Mouse (Mus musculus) right cerebral cortex, postnatal 10 days (tissue): ENCODE measurements around the gene Ptk6.

ENCODE experiments used
- DNase-seq, 2 experiments: peaks; one replicate each; pipeline ENCODE4 v3.0.0; 2021; ENCODE audit warnings: low spot score in 2 of 2

Ptk6 gene

GRCm38 (mm10) chr2:181159771-181160170, 42.8 kb downstream of the Ptk6 start:
- peak; percentile 86 to 92 for DNase-seq

- DNase-seq: peak; percentile 88 to 95
These were observed 43.5 kb downstream of the Ptk6 start for GRCm38 (mm10) chr2:181159091-181159514.

- DNase-seq: peak in 1 of 2 experiments; percentile 44
These were observed 44.1 kb downstream of the Ptk6 start for GRCm38 (mm10) chr2:181158471-181158870.

DNA sequence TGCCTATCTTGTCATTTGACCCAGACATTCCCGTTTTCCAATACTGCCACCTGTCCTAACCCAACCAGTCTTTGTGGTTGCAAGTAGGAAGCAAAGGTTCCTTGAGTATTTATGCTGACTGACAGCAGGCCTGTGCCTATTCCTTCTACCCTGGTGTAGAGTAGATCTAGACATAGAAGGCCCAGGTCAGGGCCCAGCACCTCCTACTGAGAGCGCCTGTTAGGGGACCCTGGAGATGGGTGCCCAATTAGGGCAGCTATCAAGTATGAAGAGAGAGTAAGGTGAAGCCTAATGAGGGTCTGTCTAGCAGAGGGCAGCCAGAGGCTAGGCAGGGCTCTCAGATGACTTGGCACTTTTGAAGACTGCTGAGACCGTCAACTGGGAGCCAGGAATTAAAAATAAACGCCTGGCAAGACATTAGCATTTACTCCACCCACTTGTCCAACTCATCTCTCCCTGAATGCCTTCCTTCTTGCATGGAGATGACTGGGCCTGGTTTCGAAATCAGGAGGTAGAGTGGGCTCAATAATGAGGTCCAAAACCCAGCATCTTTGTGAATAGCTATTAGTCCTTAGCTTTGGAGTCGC, 44.8 kb downstream of the Ptk6 start:
- DNase-seq: peak in 1 of 2 experiments; percentile 38

- peak; percentile 37 to 57 for DNase-seq
These were observed 45.4 kb downstream of the Ptk6 start for GRCm38 (mm10) chr2:181157180-181157579.

- peak; percentile 89 to 91 for DNase-seq
These were observed 46.1 kb downstream of the Ptk6 start, which contains the start of gene Eef1a2 for GRCm38 (mm10) chr2:181156248-181157121. TSS of gene Eef1a2 (minus strand) at chr2:181157014.

DNA sequence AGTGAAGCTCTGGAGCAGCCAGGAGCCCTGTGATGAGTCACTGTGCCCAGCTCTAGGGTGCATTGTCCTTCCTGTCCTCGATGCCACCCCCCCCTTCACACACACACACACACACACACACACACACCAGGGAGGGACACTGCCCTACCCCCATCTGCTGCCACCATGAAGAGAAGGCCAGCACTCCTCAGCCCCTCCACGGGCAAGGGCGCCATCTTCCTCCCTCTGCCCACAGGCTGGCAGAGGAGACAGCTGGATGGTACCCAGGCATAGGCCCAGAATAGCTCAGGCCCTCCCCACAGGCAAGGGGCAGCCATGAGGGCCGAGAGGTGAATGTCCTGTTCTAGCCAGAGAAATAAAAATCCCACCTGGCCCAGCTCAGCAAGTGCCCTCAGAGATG, 46.8 kb downstream of the Ptk6 start:
- peak; percentile 55 to 64 for DNase-seq

DNA sequence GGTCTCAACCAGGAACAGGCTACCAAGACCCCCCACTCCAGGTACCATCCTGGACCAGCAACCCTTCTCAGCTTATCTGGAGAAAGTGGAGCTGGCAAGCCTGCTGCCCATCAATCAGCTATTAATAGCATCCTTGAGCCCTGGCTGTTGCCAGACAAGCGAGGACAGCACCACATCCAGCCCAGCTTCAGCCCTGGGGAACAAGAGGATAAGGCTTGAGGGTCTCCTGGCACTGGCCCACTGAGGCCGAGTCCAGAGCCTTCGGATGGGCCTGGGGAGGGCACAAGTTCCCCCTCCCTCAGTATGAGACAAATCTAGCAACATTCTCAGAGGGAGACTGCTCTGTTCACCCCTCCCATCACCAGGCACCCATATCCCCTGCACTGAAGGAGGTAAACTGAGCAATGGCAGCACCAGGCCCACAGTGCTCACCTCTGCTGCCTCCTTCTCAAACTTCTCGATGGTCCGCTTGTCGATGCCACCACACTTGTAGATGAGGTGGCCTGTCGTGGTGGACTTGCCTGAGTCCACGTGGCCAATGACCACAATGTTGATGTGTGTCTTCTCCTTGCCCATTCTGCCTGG, 47.7 kb downstream of the Ptk6 start:
- peak; percentile 35 to 47 for DNase-seq

- DNase-seq: peak in 1 of 2 experiments; percentile 49
These were observed 48.2 kb downstream of the Ptk6 start for GRCm38 (mm10) chr2:181154361-181154760.

DNA sequence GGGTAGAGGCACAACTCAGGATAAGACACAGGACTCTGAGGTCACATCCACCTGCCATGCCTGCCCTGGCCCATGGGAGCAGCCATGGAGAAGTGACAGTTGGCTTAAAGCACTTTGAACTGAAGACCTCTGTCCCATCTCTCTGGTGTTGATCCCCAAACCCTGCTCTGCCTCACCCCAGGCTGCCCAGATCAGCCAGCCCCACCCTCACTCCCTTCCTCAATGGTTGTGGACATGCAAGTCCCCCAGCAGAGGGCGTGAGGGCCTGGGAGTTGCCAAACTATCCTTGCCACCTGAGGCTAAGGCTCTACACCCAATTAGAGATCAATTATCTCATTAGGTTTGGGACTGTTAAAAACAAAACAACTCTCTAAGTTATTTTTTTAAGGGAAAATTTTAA, 48.8 kb downstream of the Ptk6 start:
- DNase-seq: peak; percentile 43 to 61

DNA sequence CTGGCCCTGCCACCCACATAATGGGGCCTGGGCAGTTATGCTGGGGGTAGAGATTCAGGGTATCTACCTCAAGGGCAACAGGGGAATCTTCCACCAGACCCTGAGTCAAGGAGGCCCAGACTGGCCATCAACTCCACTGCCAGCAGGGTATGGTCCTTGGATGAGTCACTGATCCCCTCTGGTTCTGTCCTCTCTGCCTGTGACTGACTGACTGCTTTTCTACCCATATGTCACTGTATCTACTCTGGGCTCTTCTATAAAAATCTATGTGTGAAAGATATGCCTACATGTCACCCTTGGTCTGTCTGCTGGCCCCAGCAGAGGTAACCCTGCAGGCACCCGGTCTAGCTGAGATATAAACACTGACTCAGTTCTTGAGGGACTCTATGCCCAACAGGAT, 49.5 kb downstream of the Ptk6 start:
- no peak for DNase-seq

- DNase-seq: peak; percentile 47 to 54
These were observed 49.9 kb downstream of the Ptk6 start for GRCm38 (mm10) chr2:181152701-181153100.

GRCm38 (mm10) chr2:181150281-181150680, 52.3 kb downstream of the Ptk6 start:
- DNase-seq: peak; percentile 32 to 61

DNA sequence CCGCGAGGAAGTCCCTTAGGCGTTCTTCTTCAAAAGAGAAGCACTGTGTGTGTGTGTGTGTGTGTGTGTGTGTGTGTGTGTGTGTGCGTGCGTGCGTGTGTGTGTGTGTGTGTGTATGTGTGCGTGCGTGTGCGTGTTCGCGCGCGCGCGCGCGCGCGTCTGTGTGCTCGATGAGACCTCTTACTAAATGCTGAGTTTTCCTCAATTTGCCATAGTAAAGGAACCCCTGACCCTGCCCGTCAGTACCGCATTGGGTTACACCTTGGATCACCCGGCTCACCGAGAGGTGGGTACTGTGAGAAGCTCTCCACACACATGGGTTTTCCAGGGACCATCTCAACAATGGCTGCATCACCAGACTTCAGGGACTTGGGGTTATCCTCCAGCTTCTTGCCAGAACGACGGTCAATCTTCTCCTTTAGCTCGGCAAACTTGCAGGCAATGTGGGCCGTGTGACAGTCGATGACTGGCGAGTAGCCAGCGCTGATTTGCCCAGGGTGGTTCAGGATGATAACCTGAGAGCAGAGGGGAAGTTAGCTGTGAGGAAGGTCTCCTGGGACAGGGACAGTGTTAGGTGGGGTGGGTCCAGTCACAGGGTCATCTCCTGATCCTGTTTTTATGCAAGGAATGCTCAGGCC, 54.2 kb downstream of the Ptk6 start:
- peak in 1 of 2 experiments; percentile 53 for DNase-seq

DNA sequence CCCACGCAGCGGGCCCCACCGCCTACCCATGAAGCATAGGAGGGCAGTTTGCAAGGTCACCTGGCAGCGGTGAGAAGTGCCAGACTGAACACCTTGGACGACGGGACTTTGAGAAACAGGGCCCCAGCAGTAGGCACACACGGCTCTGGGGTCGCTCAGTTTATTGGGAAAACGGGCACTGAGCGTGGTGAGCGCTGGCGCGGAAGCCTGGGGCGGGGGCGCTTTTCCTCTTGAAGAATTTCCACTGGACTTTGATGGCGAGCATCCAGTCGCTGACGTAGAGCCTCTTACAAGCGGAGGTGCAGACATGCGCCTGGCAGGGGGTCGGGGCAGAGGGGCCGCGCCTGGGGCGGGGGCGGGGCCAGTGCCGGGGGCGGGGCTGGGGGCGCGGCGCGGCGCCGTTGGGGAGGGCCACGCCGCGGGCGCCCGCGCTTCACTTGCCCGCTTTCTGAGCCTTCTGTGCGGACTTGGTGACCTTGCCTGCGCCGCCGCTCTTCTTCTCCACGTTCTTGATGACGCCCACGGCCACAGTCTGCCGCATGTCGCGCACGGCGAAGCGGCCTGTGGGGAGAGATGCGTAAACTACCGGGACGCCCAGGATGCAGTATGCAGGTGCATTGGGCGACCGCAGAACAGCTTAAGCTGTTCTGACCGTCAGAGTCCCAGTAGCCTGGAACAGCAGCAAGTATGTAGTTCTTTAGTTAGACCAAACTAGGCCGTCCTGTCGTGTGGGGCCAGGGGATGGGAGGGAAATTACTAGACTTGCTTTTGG, 54.9 kb downstream of the Ptk6 start:
- peak in 1 of 2 experiments; percentile 71 for DNase-seq

GRCm38 (mm10) chr2:181146976-181147545, 55.5 kb downstream of the Ptk6 start:
- peak in 1 of 2 experiments; percentile 33 for DNase-seq

GRCm38 (mm10) chr2:181144675-181145074, 57.9 kb downstream of the Ptk6 start:
- no peak for DNase-seq
